Mouse (Mus musculus): Measurements from ENCODE around the gene Zdhhc7. TPM values are rescaled to one million over a fixed set of nuclear protein-coding genes. Genes with fewer than 3 reads are reported as not detected.

Zdhhc7 gene
- total RNA-seq, 4 experiments from 2014 or later: 33.5 to 40.0 (median 34.3) TPM

- DNase-seq (ENCODE audit: low spot score): peak; percentile 85
Observed at GRCm38 (mm10) chr8:120071684-120072083, 29.6 kb downstream of the Zdhhc7 start.

GRCm38 (mm10) chr8:120067936-120068668 lies 33.2 kb downstream of the Zdhhc7 start:
- peak; percentile 83 for DNase-seq (ENCODE audit: low spot score)

DNA sequence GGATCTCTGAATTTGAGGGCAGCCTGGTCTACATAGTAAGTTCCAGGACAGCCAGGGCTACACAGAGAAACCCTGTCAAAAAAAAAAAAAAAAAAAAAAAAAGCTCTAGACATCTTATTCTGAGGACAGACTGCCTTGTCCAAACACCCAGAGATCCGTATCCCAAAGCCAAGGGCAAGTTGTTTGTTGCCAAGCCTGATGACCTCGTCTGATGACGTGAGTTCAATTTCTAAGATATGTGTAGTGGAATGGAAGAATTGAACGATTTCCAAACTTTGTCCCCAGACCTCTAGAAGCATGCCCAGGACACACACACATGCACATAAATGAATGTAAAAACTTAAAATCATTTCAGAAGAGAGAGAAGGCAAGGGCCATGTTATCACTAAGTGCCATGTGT lies 35.1 kb downstream of the Zdhhc7 start:
- no peak for DNase-seq (ENCODE audit: low spot score)

- DNase-seq (ENCODE audit: low spot score): no peak
Observed at GRCm38 (mm10) chr8:120065611-120066010, 35.7 kb downstream of the Zdhhc7 start.

DNA sequence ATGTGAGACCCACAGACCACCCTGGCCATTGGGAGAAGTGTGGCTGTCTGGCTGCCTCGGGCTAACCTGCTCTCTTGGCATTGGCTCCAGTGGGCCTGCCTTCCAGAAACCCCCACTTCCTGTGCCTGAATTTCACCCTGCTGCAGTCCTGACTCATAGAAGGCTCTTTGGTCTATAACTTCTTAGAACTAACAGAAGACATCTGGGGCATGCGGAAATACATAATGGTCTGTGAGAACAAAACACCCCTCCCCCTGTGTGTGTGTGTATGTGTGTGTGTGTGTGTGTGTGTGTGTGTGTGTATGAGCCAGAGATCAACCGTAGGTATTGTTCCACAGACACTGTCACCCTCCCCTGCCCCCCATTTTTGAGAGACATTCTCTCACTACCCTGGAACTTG lies 38.0 kb downstream of the Zdhhc7 start:
- no peak for DNase-seq (ENCODE audit: low spot score)

- DNase-seq (ENCODE audit: low spot score): no peak
Observed at GRCm38 (mm10) chr8:120062742-120063141, 38.5 kb downstream of the Zdhhc7 start.

DNA sequence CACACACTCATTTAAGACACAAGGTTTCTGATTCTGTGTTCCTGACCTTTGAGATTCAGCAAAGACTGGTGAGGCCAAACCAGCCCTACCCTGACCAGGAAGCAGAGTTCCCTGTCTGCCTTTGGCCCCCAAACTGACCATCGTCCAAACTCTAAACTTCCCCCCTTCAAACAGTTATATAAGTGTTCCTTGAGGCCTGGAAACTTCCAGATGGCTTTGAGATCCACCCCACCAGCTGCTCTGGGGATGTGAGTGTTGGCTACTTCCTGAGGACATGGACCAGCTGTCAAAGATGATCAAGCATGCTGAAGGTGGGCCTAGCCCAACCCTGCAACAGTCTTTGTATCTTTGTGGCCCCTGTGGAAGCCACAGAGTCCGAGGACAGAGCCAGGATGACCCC lies 44.2 kb downstream of the Zdhhc7 start:
- no peak for DNase-seq (ENCODE audit: low spot score)

GRCm38 (mm10) chr8:120054833-120055232 lies 46.4 kb downstream of the Zdhhc7 start:
- no peak for DNase-seq (ENCODE audit: low spot score)

GRCm38 (mm10) chr8:120052318-120052717 lies 49.0 kb downstream of the Zdhhc7 start:
- no peak for DNase-seq (ENCODE audit: low spot score)

DNA sequence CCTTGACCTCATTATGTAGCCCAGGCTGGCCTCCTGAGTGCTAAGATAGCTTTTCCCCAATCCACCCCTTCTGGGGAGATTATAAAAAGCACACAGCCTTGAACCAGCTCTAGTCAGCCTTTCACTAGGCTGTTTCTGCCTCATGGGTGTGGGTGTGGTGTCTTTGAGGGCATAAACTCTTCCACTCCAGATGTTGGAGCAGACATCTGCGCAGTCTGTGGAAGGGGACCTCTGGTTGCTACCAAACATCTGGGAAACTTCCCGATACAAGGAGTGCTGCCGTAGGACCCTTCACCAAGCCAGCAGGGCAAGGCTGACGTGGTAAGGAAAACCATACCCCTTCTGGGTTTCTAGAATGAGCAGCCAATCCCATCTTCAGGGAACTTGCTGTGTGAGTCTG lies 49.4 kb downstream of the Zdhhc7 start:
- DNase-seq (ENCODE audit: low spot score): no peak

GRCm38 (mm10) chr8:120051006-120051405 lies 50.3 kb downstream of the Zdhhc7 start:
- DNase-seq (ENCODE audit: low spot score): no peak

DNA sequence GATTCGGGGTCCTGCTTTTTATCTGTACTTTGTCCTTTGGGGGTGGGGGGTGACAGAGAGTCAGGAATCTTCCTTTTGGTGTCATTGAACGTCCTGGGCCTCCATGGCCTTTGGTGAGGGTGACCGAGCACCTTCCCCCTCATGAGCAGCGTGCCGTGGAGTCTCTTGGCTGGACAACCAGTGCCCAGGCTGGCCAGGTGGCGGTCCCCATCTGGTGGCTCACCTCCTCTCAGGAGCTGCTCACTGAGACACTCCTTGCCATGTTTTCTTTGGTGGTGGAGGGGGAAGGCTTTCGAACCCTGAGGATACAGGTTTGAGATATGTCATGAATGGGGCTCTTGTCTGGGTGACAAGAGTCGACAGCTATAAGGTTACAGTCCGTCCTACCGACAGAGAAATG lies 50.9 kb downstream of the Zdhhc7 start:
- no peak for DNase-seq (ENCODE audit: low spot score)

- DNase-seq (ENCODE audit: low spot score): no peak
Observed at GRCm38 (mm10) chr8:120049949-120050348, 51.3 kb downstream of the Zdhhc7 start.

DNA sequence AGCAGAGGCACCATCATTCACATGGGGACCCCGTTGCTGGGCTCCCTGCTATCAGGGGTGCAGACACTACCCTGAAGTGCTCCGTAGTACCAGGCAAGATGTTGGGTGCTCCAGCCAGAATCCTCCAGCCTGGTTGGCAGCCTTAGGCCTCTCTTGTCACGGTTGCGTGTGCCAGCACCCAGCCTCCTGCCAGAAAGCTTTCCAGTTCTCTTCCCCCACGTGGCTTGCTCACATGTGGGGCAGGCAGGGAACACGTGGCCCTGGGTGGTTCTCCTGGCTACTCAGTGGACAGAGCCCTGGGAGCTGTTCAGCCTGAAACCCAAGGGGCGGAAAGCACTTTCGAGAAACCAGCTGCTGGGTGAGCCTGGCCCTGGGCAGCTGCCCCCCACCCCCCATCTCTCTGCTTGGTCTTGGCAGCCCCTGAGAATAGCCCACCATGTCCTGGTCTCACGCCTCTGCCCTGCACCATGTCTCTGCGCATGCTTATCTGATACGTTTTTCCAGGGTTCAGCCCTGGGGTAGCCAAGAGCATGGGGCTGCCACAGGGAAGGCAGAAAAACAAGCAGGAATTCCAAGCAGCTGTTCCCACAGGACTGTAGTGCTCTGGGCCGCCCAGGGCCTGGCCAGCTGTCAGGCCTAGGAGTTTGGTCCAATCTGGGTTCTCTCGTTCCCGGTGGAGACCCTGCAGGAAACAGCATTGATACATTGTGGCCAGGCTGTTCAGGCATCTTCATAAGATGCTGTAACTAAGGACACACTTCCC lies 54.8 kb downstream of the Zdhhc7 start:
- peak; percentile 88 for DNase-seq (ENCODE audit: low spot score)

DNA sequence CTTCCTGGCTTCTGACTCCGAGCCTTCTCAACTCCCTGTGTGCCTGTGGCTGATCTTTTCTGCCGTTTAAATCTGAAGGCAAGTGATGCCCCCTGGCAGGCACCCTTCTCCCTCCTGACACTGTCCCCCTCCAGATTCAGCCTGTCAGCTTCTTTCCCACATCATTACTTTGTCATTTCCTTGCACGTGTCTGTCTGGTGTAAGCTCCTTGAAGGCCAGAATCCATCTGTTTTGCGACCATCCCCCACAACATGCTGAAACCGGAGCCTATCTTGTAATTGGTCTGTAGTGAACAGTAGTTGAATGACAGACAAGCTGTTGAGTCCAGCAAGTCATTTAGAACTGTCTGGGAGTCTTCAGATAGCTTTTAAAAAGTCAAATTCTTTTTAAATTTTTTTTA lies 55.8 kb downstream of the Zdhhc7 start:
- DNase-seq (ENCODE audit: low spot score): no peak

DNA sequence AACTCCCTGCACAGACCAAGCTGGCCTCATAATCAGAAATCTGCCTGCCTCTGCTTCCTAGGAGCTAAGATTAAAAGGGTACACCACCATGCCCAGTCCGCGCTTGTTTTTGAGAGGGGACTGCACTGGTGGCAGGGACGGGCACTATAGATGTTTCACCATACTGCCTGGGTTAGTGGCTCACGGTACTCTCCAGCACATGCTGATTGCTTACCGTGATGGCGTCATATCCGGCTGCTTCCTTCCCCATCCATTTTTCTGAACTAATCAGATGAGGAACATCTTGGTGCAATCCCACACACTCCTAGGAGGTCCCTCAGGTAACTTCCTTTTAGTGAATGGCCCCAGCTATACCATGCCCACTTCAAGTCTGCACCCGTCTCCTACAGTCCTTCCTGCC lies 56.4 kb downstream of the Zdhhc7 start:
- DNase-seq (ENCODE audit: low spot score): no peak

GRCm38 (mm10) chr8:120042542-120043312 lies 58.6 kb downstream of the Zdhhc7 start:
- DNase-seq (ENCODE audit: low spot score): no peak

DNA sequence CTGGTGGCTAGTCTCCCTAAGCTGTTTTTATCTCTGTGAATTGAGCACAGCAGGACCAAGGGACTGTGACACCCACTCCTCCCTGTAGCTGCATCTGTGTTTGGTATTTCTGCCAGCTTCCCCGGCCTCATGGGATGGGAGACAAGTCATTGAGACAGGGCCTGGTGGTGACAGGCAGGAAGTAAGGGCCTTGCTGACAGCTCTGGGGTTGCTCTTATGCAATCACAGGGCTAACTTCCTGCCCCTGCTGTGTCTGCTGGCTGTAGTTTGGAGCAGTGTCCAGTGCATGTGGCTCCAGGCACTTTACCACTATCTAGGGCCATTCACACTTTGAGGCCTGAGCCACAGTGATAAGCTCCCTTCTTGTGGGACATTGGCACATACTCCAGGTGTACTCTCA lies 60.4 kb downstream of the Zdhhc7 start:
- DNase-seq (ENCODE audit: low spot score): peak; percentile 75

DNA sequence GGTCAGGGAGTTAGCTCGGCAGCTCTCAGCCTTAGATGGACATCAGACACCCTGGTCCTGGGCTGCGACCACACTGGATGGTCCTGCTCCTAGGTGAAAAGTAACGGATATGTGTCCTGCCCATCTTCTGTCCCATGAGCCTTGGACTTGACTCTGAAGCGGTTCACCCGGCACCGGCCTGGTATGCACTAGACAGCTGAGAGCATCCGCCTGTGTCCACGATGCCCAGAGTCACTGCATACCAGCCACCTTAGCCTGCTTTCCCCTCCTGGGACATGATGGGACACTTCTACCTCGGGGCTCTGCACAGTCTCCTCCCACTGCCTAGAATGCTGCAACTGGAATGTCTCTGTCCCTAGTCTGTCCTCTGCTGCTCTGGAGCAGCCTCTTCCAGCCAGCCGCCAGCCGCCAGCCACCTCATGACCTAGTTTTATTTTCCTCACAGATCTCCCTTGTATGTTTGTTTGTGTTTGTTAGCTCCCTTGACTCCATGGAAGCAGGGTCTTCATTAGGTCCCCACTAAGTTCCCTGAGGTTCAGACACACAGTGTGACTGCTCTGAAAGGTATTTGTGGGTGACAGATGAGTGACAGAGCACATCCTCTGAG lies 61.9 kb downstream of the Zdhhc7 start:
- DNase-seq (ENCODE audit: low spot score): no peak

DNA sequence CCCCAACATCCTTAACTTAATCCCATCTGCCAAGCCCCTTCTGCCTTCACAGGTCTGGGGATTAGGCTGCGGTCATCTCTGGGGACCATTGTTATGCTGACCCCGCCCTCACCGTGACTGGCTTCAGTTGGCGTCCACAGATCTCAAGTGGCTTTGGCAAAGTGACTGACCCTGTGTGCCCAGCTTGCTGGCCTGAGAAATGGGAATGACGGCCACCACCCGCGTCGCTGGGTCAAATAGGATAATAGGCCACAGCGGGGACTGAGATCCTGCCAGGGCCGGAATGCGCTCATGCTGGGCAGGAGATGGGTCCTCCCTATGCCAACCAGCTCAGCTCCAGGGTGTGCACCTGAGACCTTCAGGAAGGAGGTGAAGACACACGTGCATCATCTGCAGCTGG lies 62.5 kb downstream of the Zdhhc7 start:
- DNase-seq (ENCODE audit: low spot score): no peak

- DNase-seq (ENCODE audit: low spot score): no peak
Observed at GRCm38 (mm10) chr8:120037611-120038010, 63.7 kb downstream of the Zdhhc7 start.

- DNase-seq (ENCODE audit: low spot score): no peak
Observed at GRCm38 (mm10) chr8:120037199-120037598, 64.1 kb downstream of the Zdhhc7 start.
